Mouse (Mus musculus): ENCODE measurements at regions not wholly inside any gene's neighbourhood (a gene's known extent, or its start where the extent isn't known, plus 50 kb on each side); places are given as distances from the start of the nearest gene placed in this dataset.

DNA sequence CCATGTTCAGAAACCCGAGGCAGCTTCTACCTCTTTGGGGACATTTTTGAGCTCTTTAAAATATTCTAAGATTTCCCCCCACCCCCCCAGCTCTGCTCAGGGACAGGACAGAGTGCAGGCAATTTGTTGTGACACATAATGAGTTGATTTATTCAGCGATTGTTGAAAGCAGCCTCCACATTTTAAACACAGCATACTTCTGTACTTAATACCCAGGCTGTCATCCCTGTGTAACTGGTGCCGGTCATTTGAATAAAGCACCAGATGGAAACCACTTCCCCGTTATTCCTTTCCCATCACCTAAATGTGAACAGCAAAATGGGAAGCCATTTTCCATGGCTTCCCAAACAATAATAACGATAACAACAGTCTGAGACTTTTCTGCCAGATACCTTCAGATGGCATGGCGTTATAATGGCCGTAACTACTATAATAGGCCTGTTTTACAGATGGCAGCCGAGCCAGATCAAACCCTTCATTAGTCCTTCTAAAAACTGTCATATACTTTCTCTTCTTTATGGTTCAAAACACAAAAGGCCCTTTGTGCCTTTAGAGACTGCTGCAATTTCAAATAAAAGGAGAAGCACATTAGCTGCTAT, 160.7 kb upstream of the Bmper start:
- TF ChIP-seq CTCF (IDR thresholded peaks at IDR 0.05; ENCODE audit: borderline replicate concordance, insufficient read depth, low read depth, low read length) (no peak), POLR2A (IDR thresholded peaks at IDR 0.05; ENCODE audit: borderline replicate concordance, insufficient read depth, low read length) (no peak)
